Mouse (Mus musculus) heart, adult 2 months (tissue): ENCODE data around the gene Hagh.

Experiments used
- CTCF ChIP-seq: fragments of 200-600 bp; IDR thresholded peaks from 2 replicates; pipeline ENCODE4 v1.8.1; 2022; ENCODE audit warnings: antibody characterized with exemption, mild to moderate bottlenecking, moderate library complexity
- POLR2A ChIP-seq: fragments of 200-500 bp; IDR thresholded peaks from 2 replicates; pipeline ENCODE4 v1.6.1; 2011; ENCODE audit warnings: mild to moderate bottlenecking, low read depth, low read length, control low read depth; ENCODE audit not compliant: insufficient read depth

GRCm38 (mm10) chr17:24840341-24840740, 398 bp downstream of the Hagh start:
- TF ChIP-seq CTCF (no peak), POLR2A (no peak)
